Mouse (Mus musculus): ENCODE measurements around the gene Vps51.

GRCm38 (mm10) chr19:6113116-6113515, 36.1 kb upstream of the Vps51 start:
- TF ChIP-seq CTCF (IDR thresholded peaks at IDR 0.05; ENCODE audit: low read depth, low read length) (no peak), TAL1 (conservative IDR thresholded peaks at IDR 0.05; ENCODE audit: low read depth, low read length) (no peak), GATA2 (IDR thresholded peaks at IDR 0.05; ENCODE audit: borderline replicate concordance, low read depth, low read length) (no peak), GATA1 (IDR thresholded peaks at IDR 0.05; ENCODE audit: borderline replicate concordance, low read length) (no peak)

Measured in G1E (cell line).